Mouse (Mus musculus): Measurements from ENCODE around the gene Cfap20.

GRCm38 (mm10) chr8:95424682-95425081 is 10.0 kb downstream of the Cfap20 start:
- TF ChIP-seq CTCF (IDR thresholded peaks at IDR 0.05; ENCODE audit: control insufficient read depth, insufficient read depth, low read length) = no peak
- TF ChIP-seq POLR2A (IDR thresholded peaks at IDR 0.05; ENCODE audit: borderline replicate concordance, control insufficient read depth, low read depth, low read length) = no peak
